12 mouse cellular contexts compared by ENCODE assay signal in genomic region chr12:54146943-54147556, GRCm38 (mm10). TPM values are rescaled to one million over a fixed set of nuclear protein-coding genes. Genes with fewer than 3 reads are reported as not detected.
DNase-seq lines count a peak whose midpoint lies in the region; ATAC-seq and TF ChIP-seq lines count a peak whose summit lies in the region.
"Had no signal": no experiment of that assay in that cellular context is flagged by ENCODE, and none has a peak within 500 bp of the region (broad histone marks: within the 10 kb centered on the region; RNA-seq: fewer than 3 reads in every experiment).

No protein-coding gene starts in this region.

- no peak overlapping the region for H3K27ac ChIP-seq in intestine, postnatal 0 days (ENCODE audit: low read depth, low read length)
- H3K27ac ChIP-seq in intestine, embryonic 15.5 days: no peak overlapping the region
- no peak overlapping the region for H3K27ac ChIP-seq in hindbrain, embryonic 14.5 days
- no peak overlapping the region for H3K27ac ChIP-seq in midbrain, postnatal 0 days (ENCODE audit: low read depth, low read length)
- H3K27ac ChIP-seq: heart, embryonic 13.5 days; kidney, postnatal 0 days had no signal

- no peak overlapping the region for H3K4me2 ChIP-seq in intestine, postnatal 0 days (replicated peaks; ENCODE audit: low read depth)
- no peak overlapping the region for H3K4me2 ChIP-seq in intestine, embryonic 15.5 days (replicated peaks)
- peak overlapping the region; percentile 22; the same call in 1 of the 2 replicates for H3K4me2 ChIP-seq in hindbrain, embryonic 14.5 days (replicated peaks)
- H3K4me2 ChIP-seq in midbrain, postnatal 0 days (ENCODE audit: low read depth, low read length, poor library complexity, severe bottlenecking): 0 out of 2 replicates have a peak overlapping the region, but pooled peaks have one; percentile 1
- H3K4me2 ChIP-seq: heart, embryonic 13.5 days had no signal

- TF ChIP-seq CTCF in intestine, postnatal 0 days (IDR thresholded peaks at IDR 0.05; ENCODE audit: low read depth): peak; percentile 30; the same call in 1 of the 2 replicates
- TF ChIP-seq CTCF in midbrain, postnatal 0 days (IDR thresholded peaks at IDR 0.05): peak; percentile 18; the same call in 1 of the 2 replicates

- peak; percentile 85 for DNase-seq in ZHBTc4 (ENCODE audit: low read depth, low spot score)
- DNase-seq in hindbrain, embryonic 14.5 days (ENCODE audit: low spot score): no peak
- DNase-seq in midbrain, postnatal 0 days (ENCODE audit: low spot score): peak; percentile 37
- DNase-seq in adrenal gland, postnatal 14 days: no peak
- no peak for DNase-seq in yolk sac, embryonic 10.5 days (ENCODE audit: low spot score)
- no peak for DNase-seq in cerebellum, adult 9-10 months
- DNase-seq: cerebellum, adult 8-10 months had no signal

- no peak overlapping the region for H3K9ac ChIP-seq in intestine, postnatal 0 days (ENCODE audit: low read depth, low read length)
- no peak overlapping the region for H3K9ac ChIP-seq in intestine, embryonic 15.5 days
- no peak overlapping the region for H3K9ac ChIP-seq in hindbrain, embryonic 14.5 days
- no peak overlapping the region for H3K9ac ChIP-seq in midbrain, postnatal 0 days (replicated peaks; ENCODE audit: low read length, poor library complexity, severe bottlenecking)
- H3K9ac ChIP-seq: heart, embryonic 13.5 days had no signal

- ATAC-seq in intestine, postnatal 0 days: no peak
- ATAC-seq in intestine, embryonic 15.5 days: no peak
- ATAC-seq in hindbrain, embryonic 14.5 days (ENCODE audit: low FRiP score): 0 out of 2 replicates have a peak, but pooled peaks have one; percentile 40
- peak; percentile 65; the same call in 1 of the 2 replicates for ATAC-seq in midbrain, postnatal 0 days (ENCODE audit: low FRiP score)
- ATAC-seq: CD4-positive, CD25-positive, alpha-beta regulatory T cell, adult 4 months had no signal

- no peaks in the 10 kb centered on the region for H3K27me3 ChIP-seq in intestine, postnatal 0 days (replicated peaks; ENCODE audit: control insufficient read depth, insufficient read depth, low read length)
- no peaks in the 10 kb centered on the region for H3K27me3 ChIP-seq in intestine, embryonic 15.5 days (replicated peaks)
- no peaks in the 10 kb centered on the region for H3K27me3 ChIP-seq in hindbrain, embryonic 14.5 days (ENCODE audit: control insufficient read depth, insufficient read depth, low read length)
- H3K27me3 ChIP-seq in midbrain, postnatal 0 days (ENCODE audit: insufficient read depth, low read length): no peaks in the 10 kb centered on the region

- 40% methylated on average over 12 of the region's 12 CpGs for WGBS in intestine, postnatal 0 days
- 41% methylated on average over 12 of the region's 12 CpGs for WGBS in intestine, embryonic 15.5 days
- 18% methylated on average over 12 of the region's 12 CpGs for WGBS in hindbrain, embryonic 14.5 days
- WGBS in midbrain, postnatal 0 days: 15% methylated on average over 12 of the region's 12 CpGs

- no peaks in the 10 kb centered on the region for H3K9me3 ChIP-seq in intestine, postnatal 0 days (ENCODE audit: control insufficient read depth)
- no peaks in the 10 kb centered on the region for H3K9me3 ChIP-seq in intestine, embryonic 15.5 days
- H3K9me3 ChIP-seq in hindbrain, embryonic 14.5 days (ENCODE audit: control insufficient read depth, low read length): no peaks in the 10 kb centered on the region
- H3K9me3 ChIP-seq in midbrain, postnatal 0 days (ENCODE audit: low read length): no peaks in the 10 kb centered on the region
- H3K9me3 ChIP-seq: heart, embryonic 13.5 days had no signal

- H3K4me3 ChIP-seq in intestine, postnatal 0 days (ENCODE audit: low read depth, low read length): no peak overlapping the region
- no peak overlapping the region for H3K4me3 ChIP-seq in intestine, embryonic 15.5 days (replicated peaks)
- H3K4me3 ChIP-seq in hindbrain, embryonic 14.5 days (replicated peaks; ENCODE audit: low read length): no peak overlapping the region
- no peak overlapping the region for H3K4me3 ChIP-seq in midbrain, postnatal 0 days (ENCODE audit: low read depth, low read length)
- H3K4me3 ChIP-seq: heart, embryonic 13.5 days had no signal

- no peaks in the 10 kb centered on the region for H3K4me1 ChIP-seq in intestine, postnatal 0 days (replicated peaks; ENCODE audit: control insufficient read depth, insufficient read depth, low read length)
- no peaks in the 10 kb centered on the region for H3K4me1 ChIP-seq in intestine, embryonic 15.5 days (replicated peaks)
- 0 out of 2 replicates have a peak, but pooled peaks cover 5% of the 10 kb centered on the region for H3K4me1 ChIP-seq in hindbrain, embryonic 14.5 days (replicated peaks; ENCODE audit: control insufficient read depth, insufficient read depth, low read length)
- H3K4me1 ChIP-seq in midbrain, postnatal 0 days (ENCODE audit: insufficient read depth, low read length): peaks cover 9% of the 10 kb centered on the region
- H3K4me1 ChIP-seq: heart, embryonic 13.5 days had no signal

- no peaks in the 10 kb centered on the region for H3K36me3 ChIP-seq in intestine, postnatal 0 days (ENCODE audit: control insufficient read depth, insufficient read depth)
- H3K36me3 ChIP-seq in intestine, embryonic 15.5 days: no peaks in the 10 kb centered on the region
- H3K36me3 ChIP-seq in hindbrain, embryonic 14.5 days (replicated peaks; ENCODE audit: control insufficient read depth, insufficient read depth): no peaks in the 10 kb centered on the region
- H3K36me3 ChIP-seq in midbrain, postnatal 0 days (ENCODE audit: insufficient read depth, low read length): no peaks in the 10 kb centered on the region
- H3K36me3 ChIP-seq: heart, embryonic 13.5 days had no signal

RNA-seq across cellular contexts. Expression of gene Egln3, which starts 56.6 kb away (rescaled TPM):
- 39.2 and 41.9 TPM in 2 replicates for polyA plus RNA-seq in intestine, postnatal 0 days (2015; fragmentation: Nextera tagmentation; extraction: Ambion mirVana)
- 54.2 and 57.9 TPM in 2 replicates for polyA plus RNA-seq in intestine, embryonic 15.5 days (2015; fragmentation: Nextera tagmentation; extraction: Ambion mirVana)
- 6.5 and 6.9 TPM in 2 replicates for polyA plus RNA-seq in hindbrain, embryonic 14.5 days (2014; fragmentation: Nextera tagmentation; extraction: Ambion mirVana)
- total RNA-seq in midbrain, postnatal 0 days (2014; rRNA removed): 8.0 and 11.2 TPM in 2 replicates
- polyA plus RNA-seq in midbrain, postnatal 0 days (2015; fragmentation: Nextera tagmentation; extraction: Ambion mirVana): 3.5 and 3.6 TPM in 2 replicates
- 3.0 and 6.6 TPM in 2 replicates for total RNA-seq in adrenal gland, postnatal 14 days (2021)

Comparison
In these comparisons a context has a peak if more than half of its experiments do, and no peak if none do; other contexts are left out.
1. ATAC-seq: peak in hindbrain, embryonic 14.5 days (single experiment) and midbrain, postnatal 0 days (single experiment); none in intestine, postnatal 0 days (single experiment) and intestine, embryonic 15.5 days (single experiment).
2. H3K4me2 ChIP-seq: peak in hindbrain, embryonic 14.5 days (single experiment) and midbrain, postnatal 0 days (single experiment); none in intestine, postnatal 0 days (single experiment) and intestine, embryonic 15.5 days (single experiment).
3. DNase-seq: peak in ZHBTc4 (single experiment) and midbrain, postnatal 0 days (single experiment); none in hindbrain, embryonic 14.5 days (single experiment), adrenal gland, postnatal 14 days (single experiment), yolk sac, embryonic 10.5 days (single experiment) and cerebellum, adult 9-10 months (single experiment).